Mouse (Mus musculus): ENCODE measurements around the gene Armh3. TPM values are rescaled to one million over a fixed set of nuclear protein-coding genes. Genes with fewer than 3 reads are reported as not detected.

The Armh3 gene
- total and polyA plus RNA-seq, 3 experiments, result 1.1 to 4.9 (median 1.9) TPM

GRCm38 (mm10) chr19:45789365-45789764 lies 208.9 kb downstream of the Armh3 start:
- dilution Hi-C loops (cut with MboI; ENCODE audit: extremely low pct_ligation_motif_present, extremely low pct_unique_long_range_greater_than_20kb, low sequenced_read_pairs), result no loop called here
- TF ChIP-seq BHLHE40 (IDR thresholded peaks at IDR 0.05; ENCODE audit: low read depth, low read length), result no peak

GRCm38 (mm10) chr19:45788337-45788736 lies 210.0 kb downstream of the Armh3 start:
- TF ChIP-seq ZKSCAN1 (IDR thresholded peaks at IDR 0.05; ENCODE audit: borderline replicate concordance, low read depth, low read length), result no peak
- TF ChIP-seq NRF1 (IDR thresholded peaks at IDR 0.05; ENCODE audit: low read depth, low read length), result no peak
- TF ChIP-seq POLR2A (IDR thresholded peaks at IDR 0.05; ENCODE audit: low read depth, low read length), result no peak
- no peak for TF ChIP-seq IRF4 (IDR thresholded peaks at IDR 0.05; ENCODE audit: low read depth, low read length)
- TF ChIP-seq MAX (IDR thresholded peaks at IDR 0.05; ENCODE audit: low read length), result no peak
- no peak for TF ChIP-seq ELF1 (IDR thresholded peaks at IDR 0.05; ENCODE audit: low read depth, low read length)
- TF ChIP-seq TBP (conservative IDR thresholded peaks at IDR 0.05; ENCODE audit: low read depth, low read length), result no peak
- no peak for TF ChIP-seq KAT2A (IDR thresholded peaks at IDR 0.05; ENCODE audit: insufficient replicate concordance, low read length)
- no peak for TF ChIP-seq RAD21 (IDR thresholded peaks at IDR 0.05; ENCODE audit: low read depth, low read length)
- TF ChIP-seq NELFE (IDR thresholded peaks at IDR 0.05; ENCODE audit: low read depth, low read length), result no peak
- no peak for TF ChIP-seq SMC3 (IDR thresholded peaks at IDR 0.05; ENCODE audit: low read depth, low read length)
- TF ChIP-seq SIN3A (IDR thresholded peaks at IDR 0.05; ENCODE audit: low read length), result no peak
- H3K4me2 ChIP-seq (ENCODE audit: insufficient read depth, low read depth, poor library complexity, severe bottlenecking), result no peak overlapping the region
- no peak for DNase-seq (ENCODE audit: extremely low read depth)
- H3K9me3 ChIP-seq (replicated peaks; ENCODE audit: low read length), result no peaks in the 10 kb centered on the region
- dilution Hi-C loops (cut with MboI; ENCODE audit: extremely low pct_ligation_motif_present, extremely low pct_unique_long_range_greater_than_20kb, low sequenced_read_pairs), result no loop called here
- no peaks in the 10 kb centered on the region for H3K27me3 ChIP-seq (replicated peaks)
- peaks cover 14 to 41% of the 10 kb centered on the region in 2 experiments; a peak in 3 of 4 replicates for H3K4me1 ChIP-seq (ENCODE audit: control insufficient read depth in 1 of 2, insufficient read depth in 2 of 2)
- H3K9ac ChIP-seq (ENCODE audit: insufficient read depth, low read depth), result no peak overlapping the region
- H3K4me3 ChIP-seq (replicated peaks in 1 of 3; ENCODE audit: low read depth in 2 of 3, low read length in 2 of 3, poor library complexity in 1 of 3), result no peak overlapping the region
- no peaks in the 10 kb centered on the region for H3K79me2 ChIP-seq (replicated peaks; ENCODE audit: control insufficient read depth, extremely low read depth, insufficient read depth, poor library complexity, severe bottlenecking)
- in situ Hi-C loops (cut with MboI; ENCODE audit: low pct_ligation_motif_present, low pct_unique_long_range_greater_than_20kb, low sequenced_read_pairs), result no loop called here
- H3K27ac ChIP-seq (ENCODE audit: insufficient read depth, low read depth), result no peak overlapping the region
- H3K36me3 ChIP-seq (replicated peaks in 1 of 2; ENCODE audit: control insufficient read depth in 1 of 2, insufficient read depth in 1 of 2, low read length in 1 of 2), result no peaks in the 10 kb centered on the region

More at GRCm38 (mm10) chr19:45789365-45789764, 208.9 kb downstream of the Armh3 start:
- DNase-seq (ENCODE audit: extremely low read depth), result no peak
- H3K9ac ChIP-seq (ENCODE audit: insufficient read depth, low read depth), result no peak overlapping the region
- no peaks in the 10 kb centered on the region for H3K27me3 ChIP-seq (replicated peaks)
- H3K79me2 ChIP-seq (replicated peaks; ENCODE audit: control insufficient read depth, extremely low read depth, insufficient read depth, poor library complexity, severe bottlenecking), result no peaks in the 10 kb centered on the region
- H3K36me3 ChIP-seq (replicated peaks in 1 of 2; ENCODE audit: control insufficient read depth in 1 of 2, insufficient read depth in 1 of 2, low read length in 1 of 2), result no peaks in the 10 kb centered on the region
- no peak overlapping the region for H3K27ac ChIP-seq (ENCODE audit: insufficient read depth, low read depth)
- H3K9me3 ChIP-seq (replicated peaks; ENCODE audit: low read length), result no peaks in the 10 kb centered on the region
- in situ Hi-C loops (cut with MboI; ENCODE audit: low pct_ligation_motif_present, low pct_unique_long_range_greater_than_20kb, low sequenced_read_pairs), result no loop called here
- no peak overlapping the region for H3K4me3 ChIP-seq (replicated peaks in 1 of 3; ENCODE audit: low read depth in 2 of 3, low read length in 2 of 3, poor library complexity in 1 of 3)
- peaks cover 12 to 50% of the 10 kb centered on the region in 2 experiments; a peak in 3 of 4 replicates for H3K4me1 ChIP-seq (ENCODE audit: control insufficient read depth in 1 of 2, insufficient read depth in 2 of 2)
- H3K4me2 ChIP-seq (ENCODE audit: insufficient read depth, low read depth, poor library complexity, severe bottlenecking), result no peak overlapping the region

GRCm38 (mm10) chr19:45787450-45787849 lies 210.8 kb downstream of the Armh3 start:
- Histone ChIP-seq H3K79me2 (replicated peaks; ENCODE audit: control insufficient read depth, extremely low read depth, insufficient read depth, poor library complexity, severe bottlenecking) (peaks cover 5% of the 10 kb centered on the region), H3K4me2 (ENCODE audit: insufficient read depth, low read depth, poor library complexity, severe bottlenecking) (no peak overlapping the region), H3K9ac (ENCODE audit: insufficient read depth, low read depth) (no peak overlapping the region), H3K4me3 (replicated peaks in 1 of 3; ENCODE audit: low read depth in 2 of 3, low read length in 2 of 3, poor library complexity in 1 of 3) (no peak overlapping the region), H3K27ac (ENCODE audit: insufficient read depth, low read depth) (no peak overlapping the region), H3K36me3 (replicated peaks in 1 of 2; ENCODE audit: control insufficient read depth in 1 of 2, insufficient read depth in 1 of 2, low read length in 1 of 2) (no peaks in the 10 kb centered on the region), H3K4me1 (ENCODE audit: control insufficient read depth in 1 of 2, insufficient read depth in 2 of 2) (peaks cover 13 to 36% of the 10 kb centered on the region in 2 experiments; a peak in 3 of 4 replicates), H3K27me3 (replicated peaks) (no peaks in the 10 kb centered on the region), H3K9me3 (replicated peaks; ENCODE audit: low read length) (no peaks in the 10 kb centered on the region)
- no peak for TF ChIP-seq ETS1 (conservative IDR thresholded peaks at IDR 0.05; ENCODE audit: low read depth, low read length)
- no peak for TF ChIP-seq ZKSCAN1 (IDR thresholded peaks at IDR 0.05; ENCODE audit: borderline replicate concordance, low read depth, low read length)
- TF ChIP-seq ZC3H11A (IDR thresholded peaks at IDR 0.05; ENCODE audit: low read depth, low read length), result no peak
- no peak for TF ChIP-seq MAX (IDR thresholded peaks at IDR 0.05; ENCODE audit: low read length)
- TF ChIP-seq MAFK (IDR thresholded peaks at IDR 0.05; ENCODE audit: insufficient replicate concordance, low read length), result no peak
- no peak for TF ChIP-seq E2F4 (IDR thresholded peaks at IDR 0.05; ENCODE audit: insufficient replicate concordance, low read depth, low read length)
- TF ChIP-seq NELFE (IDR thresholded peaks at IDR 0.05; ENCODE audit: low read depth, low read length), result no peak
- no peak for TF ChIP-seq SIN3A (IDR thresholded peaks at IDR 0.05; ENCODE audit: low read length)
- no peak for TF ChIP-seq KAT2A (IDR thresholded peaks at IDR 0.05; ENCODE audit: insufficient replicate concordance, low read length)
- no peak for TF ChIP-seq MXI1 (IDR thresholded peaks at IDR 0.05; ENCODE audit: low read depth, low read length)
- no peak for TF ChIP-seq RAD21 (IDR thresholded peaks at IDR 0.05; ENCODE audit: low read depth, low read length)
- no peak for TF ChIP-seq MEF2A (IDR thresholded peaks at IDR 0.05; ENCODE audit: borderline replicate concordance, low read depth, low read length)
- TF ChIP-seq HCFC1 (IDR thresholded peaks at IDR 0.05; ENCODE audit: low read depth, low read length), result no peak
- no peak for TF ChIP-seq CTCF (conservative IDR thresholded peaks at IDR 0.05 in 1 of 2, IDR thresholded peaks at IDR 0.05 in 1 of 2; ENCODE audit: low read depth in 2 of 2, low read length in 2 of 2)
- no peak for TF ChIP-seq ZMIZ1 (IDR thresholded peaks at IDR 0.05; ENCODE audit: low read depth, low read length)
- no peak for TF ChIP-seq PAX5 (IDR thresholded peaks at IDR 0.05; ENCODE audit: low read length)
- no peak for TF ChIP-seq TCF12 (IDR thresholded peaks at IDR 0.05; ENCODE audit: low read depth, low read length)
- no peak for DNase-seq (ENCODE audit: extremely low read depth)
- dilution Hi-C loops (cut with MboI; ENCODE audit: extremely low pct_ligation_motif_present, extremely low pct_unique_long_range_greater_than_20kb, low sequenced_read_pairs), result no loop called here
- in situ Hi-C loops (cut with MboI; ENCODE audit: low pct_ligation_motif_present, low pct_unique_long_range_greater_than_20kb, low sequenced_read_pairs), result no loop called here

Data from CH12.LX (cell line).